In genomic region chr6:37740982-37741889, GRCm38 (mm10) we compare ENCODE assay signal across 19 mouse cellular contexts.
DNase-seq lines count a peak whose midpoint lies in the region; ATAC-seq and TF ChIP-seq lines count a peak whose summit lies in the region.
"Had no signal": no experiment of that assay in that cellular context is flagged by ENCODE, and none has a peak within 500 bp of the region (broad histone marks: within the 10 kb centered on the region; RNA-seq: fewer than 3 reads in every experiment).

No protein-coding gene starts in this region.

- H3K36me3 ChIP-seq in forebrain, postnatal 0 days (ENCODE audit: insufficient read depth) = no peaks in the 10 kb centered on the region
- H3K36me3 ChIP-seq: hindbrain, embryonic 15.5 days; midbrain, embryonic 15.5 days; neural tube, embryonic 12.5 days had no signal

- no peaks in the 10 kb centered on the region for H3K27me3 ChIP-seq in forebrain, postnatal 0 days (ENCODE audit: insufficient read depth, low read length)
- H3K27me3 ChIP-seq: CH12.LX; hindbrain, embryonic 15.5 days; midbrain, embryonic 15.5 days; neural tube, embryonic 12.5 days had no signal

- H3K27ac ChIP-seq in forebrain, postnatal 0 days (ENCODE audit: low read depth, low read length) = no peak overlapping the region
- H3K27ac ChIP-seq: hindbrain, embryonic 15.5 days; midbrain, embryonic 15.5 days; neural tube, embryonic 12.5 days had no signal

- H3K4me2 ChIP-seq in forebrain, postnatal 0 days (ENCODE audit: low read depth) = no peak overlapping the region
- H3K4me2 ChIP-seq: hindbrain, embryonic 15.5 days; liver, embryonic 11.5 days; midbrain, embryonic 15.5 days; neural tube, embryonic 12.5 days had no signal

- H3K4me1 ChIP-seq in forebrain, postnatal 0 days (ENCODE audit: insufficient read depth) = no peaks in the 10 kb centered on the region
- H3K4me1 ChIP-seq: hindbrain, embryonic 15.5 days; midbrain, embryonic 15.5 days; neural tube, embryonic 12.5 days had no signal

- no peak for TF ChIP-seq CTCF in forebrain, postnatal 0 days (IDR thresholded peaks at IDR 0.05; ENCODE audit: low read depth)

- intact Hi-C loops in heart, postnatal 14 days (cut with DNase I) = loop anchor here (10.0 kb wide), 1 partner anchor 324 kb away; no protein-coding TSS in a partner anchor

- DNase-seq in heart, adult 11 months = peak; percentile 82
- no peak for DNase-seq in heart, postnatal 14 days
- peak; percentile 94 for DNase-seq in R1 (ENCODE audit: low read depth, low spot score)
- DNase-seq in kidney, postnatal 36 days = peak; percentile 57 to 75
- DNase-seq in lung, postnatal 14 days = peak; percentile 47
- no peak for DNase-seq in forebrain, postnatal 0 days
- no peak for DNase-seq in frontal cortex, postnatal 25 days (ENCODE audit: low spot score in 2 of 2)
- no peak for DNase-seq in embryo, embryonic 10 days (ENCODE audit: low spot score)
- DNase-seq: adrenal gland, postnatal 25 days; cerebellum, adult 9-11 months; gastrocnemius, postnatal 14 days; heart, postnatal 10 days had no signal

- 84% methylated on average over 14 of the region's 14 CpGs for WGBS in forebrain, postnatal 0 days

- no peak for ATAC-seq in forebrain, postnatal 0 days
- ATAC-seq: forebrain, embryonic 14.5 days; intestine, postnatal 0 days; midbrain, embryonic 15.5 days had no signal

- H3K9ac ChIP-seq in forebrain, postnatal 0 days = no peak overlapping the region
- H3K9ac ChIP-seq: hindbrain, embryonic 15.5 days; midbrain, embryonic 15.5 days; neural tube, embryonic 12.5 days had no signal

- no peak overlapping the region for H3K4me3 ChIP-seq in forebrain, postnatal 0 days (ENCODE audit: low read depth, low read length)
- H3K4me3 ChIP-seq: hindbrain, embryonic 15.5 days; midbrain, embryonic 15.5 days; neural tube, embryonic 12.5 days had no signal

- no peaks in the 10 kb centered on the region for H3K9me3 ChIP-seq in forebrain, postnatal 0 days (ENCODE audit: low read length)
- H3K9me3 ChIP-seq: hindbrain, embryonic 15.5 days; midbrain, embryonic 15.5 days; neural tube, embryonic 12.5 days had no signal

Comparison
In these comparisons a context has a peak if more than half of its experiments do, and no peak if none do; other contexts are left out.
1. DNase-seq: peak in heart, adult 11 months (single experiment), R1 (single experiment), kidney, postnatal 36 days (2 of 2) and lung, postnatal 14 days (single experiment); none in heart, postnatal 14 days (0 of 2), forebrain, postnatal 0 days (single experiment), frontal cortex, postnatal 25 days (0 of 2) and embryo, embryonic 10 days (single experiment).